Mouse (Mus musculus) left cerebral cortex, adult 8-10 months (tissue): ENCODE results near the gene Dgkb. TPM values are rescaled to one million over a fixed set of nuclear protein-coding genes. Genes with fewer than 3 reads are reported as not detected.

Source experiments
- DNase-seq, 2 experiments: peaks; one replicate each; pipeline ENCODE4 v3.0.0; 2022; ENCODE audit warnings: low spot score in 2 of 2
- total RNA-seq, 4 experiments: library from RNA; stranded (reverse); gene quantifications; 2 replicates each; pipeline ENCODE4 v1.2.4; 2022

The Dgkb gene
- total RNA-seq, 4 experiments from 2014 or later = 141 to 188 (median 162) TPM

DNA sequence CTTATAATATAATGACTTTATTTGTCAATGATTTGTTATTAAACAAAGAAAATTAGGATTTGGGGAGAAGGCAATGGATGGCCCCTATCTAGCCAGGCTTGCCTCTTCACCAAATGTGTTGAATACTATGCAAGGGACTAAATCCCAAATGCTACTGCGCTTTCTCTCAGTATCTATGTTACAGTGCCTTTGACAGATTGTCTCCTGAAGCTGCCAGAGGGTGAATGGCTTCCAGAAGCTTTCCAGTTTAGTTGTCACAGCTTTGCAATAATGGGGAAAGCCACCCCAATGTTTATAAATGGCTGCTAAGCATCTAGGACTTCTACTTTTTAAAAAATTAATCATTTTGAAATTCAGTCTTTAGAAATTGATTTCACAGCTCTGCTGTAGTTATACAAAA is 175.7 kb downstream of the Dgkb start:
- no peak for DNase-seq

DNA sequence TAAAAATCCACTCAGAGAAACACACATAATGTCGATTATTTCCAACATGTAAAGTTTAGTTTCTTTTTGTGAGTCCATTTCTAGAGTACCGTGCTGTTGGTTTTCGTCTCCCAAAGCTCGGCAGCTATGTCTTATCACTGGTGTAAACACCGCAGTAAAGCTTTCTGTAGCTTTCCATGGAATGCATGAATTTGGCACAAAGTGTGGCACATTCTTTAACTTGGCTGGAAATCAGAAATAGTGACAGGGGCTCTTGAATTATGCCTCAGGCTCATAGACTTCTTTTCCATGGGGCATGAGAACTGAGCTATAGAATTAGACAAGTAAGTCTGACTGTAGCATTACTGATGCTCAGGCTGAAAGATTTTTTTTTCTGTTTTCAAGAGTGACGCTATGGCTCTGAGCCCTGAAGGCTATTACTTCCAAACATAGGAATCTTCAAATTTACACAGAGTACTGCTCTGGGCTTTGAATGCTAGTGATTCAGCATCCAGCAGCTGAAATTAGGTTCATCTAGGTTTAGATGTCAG is 179.0 kb downstream of the Dgkb start:
- no peak for DNase-seq

DNA sequence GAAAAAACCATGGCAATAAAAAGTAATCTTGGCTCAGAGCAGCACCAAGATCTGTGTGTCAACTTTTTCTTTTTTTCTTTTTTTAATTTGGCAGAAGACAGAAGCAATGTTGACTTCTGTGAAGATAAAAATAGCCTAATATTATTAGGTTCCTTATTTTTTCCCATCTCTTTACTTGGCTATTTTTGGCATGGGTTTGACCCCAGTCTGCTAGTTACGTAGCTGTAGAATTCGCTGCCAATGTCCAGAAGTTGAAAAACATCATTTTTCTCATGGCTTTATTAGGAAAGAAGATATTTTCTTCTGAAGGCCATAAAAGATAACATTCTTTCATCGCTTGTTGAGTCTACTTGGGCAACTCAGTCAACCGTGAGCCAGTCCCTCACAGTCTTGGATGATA is 200.1 kb downstream of the Dgkb start:
- DNase-seq = no peak

DNA sequence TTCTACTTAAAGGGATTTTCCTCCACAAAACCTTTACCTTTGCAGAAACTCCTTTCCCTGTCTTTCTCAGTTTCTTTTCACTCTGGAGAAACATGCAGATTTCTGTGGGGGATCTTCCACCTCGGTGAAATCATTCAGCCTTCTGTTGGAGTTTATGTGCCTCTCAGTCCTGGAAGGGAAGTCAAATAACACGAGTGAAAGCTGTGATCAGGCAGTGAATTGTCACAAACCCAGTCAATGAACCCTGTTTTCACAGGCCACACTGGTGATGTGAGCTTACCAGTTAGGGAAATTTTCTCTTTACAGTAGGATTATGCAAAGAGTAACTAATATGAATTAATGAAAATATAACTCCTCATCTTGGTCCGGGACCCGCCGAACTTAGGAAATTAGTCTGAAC is 229.7 kb downstream of the Dgkb start:
- DNase-seq = no peak

DNA sequence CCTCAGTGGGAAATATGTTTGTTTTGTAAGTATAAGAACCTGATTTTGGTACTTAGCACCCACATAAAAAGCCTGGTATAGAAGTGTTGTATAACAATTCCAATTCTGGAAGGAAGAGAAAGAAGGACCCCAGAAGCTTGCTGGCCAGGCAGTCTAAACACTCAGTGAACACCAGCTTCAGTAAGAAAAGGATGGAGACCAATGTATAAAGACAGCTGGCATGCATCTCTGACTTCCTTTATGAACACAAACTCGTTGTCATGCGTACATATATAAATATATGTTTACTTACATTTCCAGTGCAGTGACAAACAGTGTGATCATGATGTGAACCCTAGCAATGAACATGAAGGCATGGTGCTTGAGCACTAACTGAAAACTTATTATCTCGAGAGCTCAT is 270.7 kb downstream of the Dgkb start:
- DNase-seq = no peak

DNA sequence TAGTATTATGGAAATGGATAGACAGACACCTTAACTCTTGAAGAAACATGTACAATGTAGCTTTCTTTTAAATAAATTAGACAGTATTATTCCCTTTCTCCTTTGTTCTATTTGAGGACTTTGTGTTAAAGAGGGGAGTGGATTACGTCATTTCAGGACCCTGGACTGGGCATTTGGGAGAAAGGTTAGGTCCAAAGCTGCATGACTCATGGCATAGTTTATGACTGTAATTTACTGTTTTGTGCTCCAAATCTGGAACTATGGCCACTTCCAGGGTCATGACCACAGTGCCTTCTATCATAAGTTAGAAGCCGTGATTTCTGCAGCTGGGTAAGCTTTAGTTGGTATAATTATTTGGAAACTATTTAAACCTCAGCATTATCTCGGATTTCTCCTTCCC is 294.4 kb downstream of the Dgkb start:
- DNase-seq = no peak

DNA sequence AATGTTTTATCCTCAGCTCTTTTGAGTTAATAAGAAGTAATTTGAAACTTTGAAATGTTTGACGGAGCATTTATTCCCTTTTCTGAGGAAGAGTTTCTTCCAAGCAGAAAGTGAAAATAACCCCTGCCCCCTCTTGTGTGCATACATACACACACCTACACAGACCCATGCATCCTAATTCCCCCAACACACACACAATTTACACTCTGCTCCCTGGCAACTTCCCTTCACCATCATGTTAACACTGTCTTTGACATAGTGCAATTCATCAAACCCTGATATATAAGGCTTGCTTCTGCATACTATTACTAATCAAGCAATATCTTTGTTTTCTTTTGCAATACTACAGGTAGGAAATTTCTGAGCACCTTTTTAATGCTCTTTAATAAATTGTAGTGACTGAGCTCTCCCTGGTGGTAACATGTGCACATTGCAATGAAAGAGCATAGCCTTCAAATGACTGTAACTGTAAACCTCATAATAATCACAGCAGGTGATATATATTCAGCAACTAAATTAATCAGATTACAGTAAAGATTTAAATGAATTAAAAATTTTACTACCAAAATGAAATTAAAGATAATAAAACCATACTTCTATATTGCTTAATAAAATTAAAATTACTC is 297.6 kb downstream of the Dgkb start:
- no peak for DNase-seq

DNA sequence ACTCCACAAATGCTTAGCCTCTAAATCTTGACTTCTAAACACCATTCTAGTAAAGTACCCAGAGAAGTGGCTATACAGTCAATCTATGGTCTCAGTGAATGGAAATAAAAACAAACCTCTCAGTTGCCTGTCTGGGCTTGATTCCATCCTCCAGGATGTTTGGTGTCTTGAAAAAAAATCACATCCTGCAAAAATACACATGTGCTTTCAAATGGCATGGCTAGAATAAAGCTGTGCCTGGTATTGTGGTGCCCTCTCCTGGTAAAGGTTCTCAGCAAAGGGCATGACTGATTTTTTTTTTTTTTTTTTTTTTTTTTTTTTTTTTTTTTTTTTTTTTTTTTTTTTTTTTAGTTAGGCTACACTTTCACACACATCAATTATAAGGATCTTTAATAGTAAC is 306.0 kb downstream of the Dgkb start:
- DNase-seq = no peak

DNA sequence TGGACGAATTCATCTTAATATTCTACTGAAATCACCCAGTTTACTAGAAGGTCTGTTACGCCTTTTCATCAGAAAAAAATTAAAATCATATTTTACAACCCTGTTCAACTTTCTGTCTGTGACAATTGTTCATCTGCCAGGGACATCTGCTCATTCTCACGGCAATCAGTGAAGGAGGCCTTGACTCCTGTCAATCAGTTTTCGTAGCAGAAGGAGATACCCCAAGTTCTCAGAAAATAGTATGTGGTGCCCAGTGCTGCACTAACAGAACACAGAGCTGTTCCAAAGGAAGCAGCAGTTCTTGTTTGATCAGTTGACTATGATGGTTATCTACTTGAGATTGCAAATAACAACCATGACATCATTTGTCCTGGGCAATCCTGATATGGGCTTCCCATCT is 307.8 kb downstream of the Dgkb start:
- DNase-seq = no peak

DNA sequence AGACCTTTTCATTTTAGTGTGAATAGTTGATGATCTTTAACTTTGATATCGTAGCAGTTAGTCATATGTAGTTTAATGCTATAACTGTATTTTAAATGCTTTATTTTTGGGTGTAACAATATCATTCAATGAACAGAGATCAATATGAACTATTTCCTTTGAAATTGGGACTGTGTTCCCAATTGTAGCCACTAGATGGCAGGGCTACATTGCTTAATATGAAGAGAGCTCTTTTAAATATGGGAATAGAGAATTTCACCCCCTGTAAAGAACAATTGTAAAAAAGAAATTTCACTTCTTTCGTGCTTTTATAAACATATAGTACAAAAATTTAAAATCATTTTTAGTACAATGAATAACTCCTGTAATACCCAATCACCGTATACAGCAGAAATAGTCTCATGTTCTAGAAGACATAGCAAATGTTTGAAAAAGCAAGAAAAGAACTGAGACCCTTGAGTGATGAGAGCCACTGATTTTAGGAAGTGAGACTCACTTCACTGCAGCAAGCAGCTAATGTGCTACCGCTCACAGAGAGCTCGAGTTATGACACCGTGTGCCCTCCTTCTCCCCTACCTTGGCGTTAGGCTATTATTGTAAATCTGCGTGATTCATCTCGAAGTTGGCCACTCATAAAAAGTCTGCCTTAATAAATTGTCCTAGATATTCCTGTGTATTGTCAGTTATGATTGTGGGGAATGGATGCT is 312.8 kb downstream of the Dgkb start:
- no peak for DNase-seq

DNA sequence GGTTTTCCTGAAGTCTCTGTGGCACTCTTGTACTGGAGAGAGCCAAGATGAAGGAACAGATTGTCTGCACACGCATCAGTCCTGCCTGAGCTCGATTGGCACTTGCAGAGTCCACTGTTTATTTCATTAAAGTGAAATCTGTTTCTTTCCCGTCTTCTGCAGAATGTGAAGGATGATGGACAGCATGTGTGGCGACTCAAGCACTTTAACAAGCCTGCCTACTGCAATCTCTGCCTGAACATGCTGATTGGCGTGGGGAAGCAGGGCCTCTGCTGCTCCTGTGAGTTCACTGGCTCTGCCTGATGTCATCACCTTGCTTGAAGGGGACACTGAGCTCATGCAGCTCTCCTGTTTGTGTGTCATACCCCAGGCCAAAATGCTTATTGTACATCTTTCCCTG is 318.9 kb downstream of the Dgkb start:
- DNase-seq = no peak

DNA sequence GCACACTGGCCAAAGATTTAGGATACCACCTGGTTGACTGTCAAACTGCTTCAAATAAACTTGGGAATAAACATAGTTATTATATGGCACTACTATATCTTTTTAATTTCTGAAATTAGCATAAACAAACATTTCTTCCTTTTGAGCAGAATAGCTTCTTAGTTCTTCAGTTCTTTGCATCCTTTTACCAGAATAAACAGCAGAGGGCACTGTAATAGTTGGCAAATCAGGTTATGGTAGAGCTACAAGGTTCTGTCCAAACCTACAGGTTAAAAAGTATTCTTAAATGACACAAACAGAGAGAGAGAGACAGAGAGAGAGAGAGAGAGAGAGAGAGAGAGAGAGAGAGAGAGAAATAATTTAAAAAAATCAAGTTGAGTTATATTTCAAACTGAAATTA is 322.5 kb downstream of the Dgkb start:
- DNase-seq = no peak

DNA sequence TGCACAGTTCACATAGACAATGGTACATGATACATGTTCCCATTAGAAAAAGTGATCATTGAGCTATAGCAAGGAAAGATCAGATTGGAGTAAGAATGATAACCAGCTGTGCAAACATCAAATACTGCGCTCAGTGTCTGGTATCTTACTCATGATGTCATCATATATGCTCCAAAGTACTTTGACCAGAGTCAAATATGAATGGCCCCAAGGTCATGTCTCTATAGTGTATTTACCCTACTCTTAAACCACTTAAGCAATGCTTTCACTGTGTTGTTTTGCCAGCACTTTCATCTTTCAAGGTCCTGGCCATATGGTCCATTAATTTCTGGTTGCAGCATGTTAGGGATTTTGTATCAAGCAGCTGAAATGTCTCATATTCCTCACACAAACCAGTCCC is 415.1 kb downstream of the Dgkb start:
- DNase-seq = no peak

DNA sequence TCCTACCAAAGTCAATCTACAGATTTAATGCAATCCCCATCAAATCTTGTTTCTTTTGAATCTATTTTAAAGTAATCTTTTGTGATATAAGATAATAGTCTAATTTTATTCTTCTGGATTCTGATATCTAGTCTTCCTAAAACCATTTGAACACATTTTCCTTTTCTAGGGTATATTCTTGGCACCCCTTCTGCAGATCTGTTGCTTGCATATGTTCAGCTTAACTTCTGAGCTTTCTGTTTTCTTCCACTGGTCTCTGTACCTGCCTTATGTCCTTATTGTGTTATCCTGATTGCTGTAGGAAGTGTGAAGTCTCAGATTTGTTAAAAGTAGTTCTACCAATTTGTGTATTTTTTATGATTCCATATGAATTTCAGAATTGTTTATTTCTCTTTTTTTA is 451.3 kb downstream of the Dgkb start:
- DNase-seq = no peak

DNA sequence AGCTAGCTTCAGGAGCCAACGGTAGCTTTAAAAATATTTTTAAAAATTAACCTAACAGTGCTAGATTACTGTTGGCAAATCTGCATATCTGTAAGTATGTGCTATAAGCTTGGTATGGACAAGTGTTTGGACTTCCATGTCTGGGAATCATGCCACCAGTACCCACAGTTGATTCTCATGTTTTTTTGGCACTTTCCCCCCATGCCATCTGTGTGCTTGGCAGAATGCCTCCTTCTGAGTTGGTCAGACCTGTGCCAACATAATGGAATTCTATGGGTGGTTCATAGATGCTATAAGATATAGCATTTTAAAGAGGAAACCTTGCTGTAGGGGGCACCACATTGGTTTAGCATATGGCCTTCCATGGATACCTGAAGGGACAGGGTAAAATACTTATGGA is 484.0 kb downstream of the Dgkb start:
- peak; percentile 11 to 40 for DNase-seq

DNA sequence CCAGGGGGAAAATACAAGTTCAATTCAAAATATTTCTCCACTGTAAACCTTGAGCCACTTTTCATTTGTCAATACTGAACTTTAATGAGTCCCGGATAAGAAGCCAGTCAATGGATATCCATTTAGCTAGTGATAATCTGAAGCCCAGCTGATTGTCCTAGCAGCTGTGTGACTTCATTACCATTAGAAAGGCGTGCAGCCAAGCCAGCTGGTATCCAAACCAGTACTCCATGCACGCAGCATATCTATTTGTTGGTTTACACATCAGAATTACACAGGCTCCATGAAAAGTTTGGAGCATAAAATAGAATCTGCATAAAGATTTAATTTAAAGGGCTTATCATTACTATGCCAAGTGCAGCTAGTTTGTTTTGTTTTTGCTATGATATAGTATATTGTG is 486.3 kb downstream of the Dgkb start:
- no peak for DNase-seq

DNA sequence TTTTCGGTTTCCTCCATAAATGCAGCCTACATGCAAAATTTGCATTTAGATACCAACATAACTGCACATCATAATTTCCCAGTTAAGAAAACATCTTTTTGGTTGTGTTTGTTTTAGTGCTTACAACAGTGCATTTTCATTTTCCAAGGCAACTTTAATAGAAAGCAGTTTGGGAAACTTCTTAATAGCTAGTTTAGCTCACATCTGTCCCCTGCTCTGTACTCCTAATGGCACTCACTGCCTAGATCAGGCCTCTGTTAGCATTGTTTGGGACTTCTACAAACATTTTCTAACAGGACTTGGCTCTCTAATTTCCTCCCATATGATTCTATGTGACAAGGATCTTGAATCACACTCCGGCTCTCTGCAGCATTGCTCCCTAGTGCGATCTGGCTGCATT is 486.7 kb downstream of the Dgkb start:
- no peak for DNase-seq

DNA sequence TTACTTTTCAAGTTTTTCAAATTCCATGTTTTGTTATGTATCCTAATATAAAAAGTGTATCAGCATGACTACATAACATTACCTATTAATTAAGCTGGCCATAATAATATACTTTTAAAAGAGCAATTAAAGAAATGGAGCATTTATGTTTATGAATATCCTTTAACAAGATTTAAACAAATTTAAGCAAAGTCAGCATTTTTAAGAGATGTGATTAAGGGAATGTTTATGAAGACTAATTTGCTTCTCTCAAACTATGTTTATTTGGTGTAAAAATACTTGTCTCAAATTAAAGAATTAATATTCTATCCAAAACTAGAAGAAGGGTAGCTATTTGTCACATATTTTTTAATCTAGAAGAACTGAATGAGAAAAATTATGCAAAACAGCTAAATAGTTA is 492.4 kb downstream of the Dgkb start:
- no peak for DNase-seq

DNA sequence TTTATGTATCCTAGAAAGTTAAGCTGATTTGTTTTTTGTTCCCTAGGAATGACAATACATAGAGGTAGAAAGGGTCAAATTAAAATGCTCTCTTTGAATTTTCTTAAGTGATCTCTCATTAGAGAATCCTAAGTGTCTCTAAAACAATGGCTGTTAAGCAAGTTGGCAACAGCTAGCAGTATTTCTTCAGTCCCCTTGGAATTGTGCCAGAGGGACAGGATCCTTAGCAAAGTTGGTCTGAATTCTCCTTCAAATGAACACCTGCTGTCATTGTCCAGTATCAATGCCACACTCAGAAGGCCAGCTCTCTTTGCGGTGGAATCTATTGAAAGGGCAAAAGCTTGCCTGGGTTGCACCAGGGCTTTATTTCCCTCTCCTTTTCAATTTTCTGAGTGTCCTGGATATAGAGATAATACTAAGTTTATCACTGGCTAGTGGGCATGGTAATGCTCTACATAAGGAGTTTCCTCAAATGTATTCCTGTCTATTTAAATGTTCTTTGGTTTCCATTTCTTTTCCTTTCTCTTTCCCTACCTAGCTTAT is 510.3 kb downstream of the Dgkb start:
- no peak for DNase-seq

DNA sequence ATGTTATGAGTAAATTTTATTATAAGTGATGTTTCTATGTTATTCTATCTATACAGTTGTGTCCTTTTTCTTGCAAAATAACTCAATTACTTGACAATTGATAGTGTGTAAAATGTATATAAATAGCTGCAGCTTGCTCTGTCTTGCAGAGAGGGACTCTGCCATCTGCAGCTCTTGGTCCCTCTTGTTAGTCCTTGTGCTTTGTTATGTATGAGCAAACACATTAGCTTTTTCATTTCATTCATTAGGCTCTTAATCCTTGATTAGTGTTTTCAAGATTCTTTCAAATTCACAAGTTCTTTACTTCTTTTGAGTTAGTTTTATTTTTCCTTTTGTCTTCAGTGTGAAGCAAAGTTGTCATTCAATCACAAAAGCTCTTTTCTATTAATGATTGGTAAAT is 511.3 kb downstream of the Dgkb start:
- DNase-seq = no peak

DNA sequence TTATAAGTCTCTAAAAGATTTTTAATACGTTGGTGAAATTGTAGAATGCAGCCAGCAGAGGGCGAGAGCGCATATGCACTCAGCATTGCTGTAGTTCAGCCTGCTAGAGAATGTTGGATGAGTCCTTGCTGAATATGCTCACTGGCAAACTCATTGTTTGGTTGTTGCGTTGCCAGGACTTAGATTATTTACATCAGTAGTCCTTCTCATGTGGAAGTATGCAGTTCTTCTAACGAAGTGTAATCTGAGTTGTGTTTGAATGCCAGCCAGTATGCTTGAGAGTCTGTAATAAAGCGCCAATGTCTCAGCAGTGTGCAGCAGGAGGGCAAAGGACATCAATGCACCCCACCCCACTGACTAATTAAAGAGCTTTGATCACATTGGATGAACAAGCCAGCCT is 525.1 kb downstream of the Dgkb start:
- peak; percentile 15 to 27 for DNase-seq

DNA sequence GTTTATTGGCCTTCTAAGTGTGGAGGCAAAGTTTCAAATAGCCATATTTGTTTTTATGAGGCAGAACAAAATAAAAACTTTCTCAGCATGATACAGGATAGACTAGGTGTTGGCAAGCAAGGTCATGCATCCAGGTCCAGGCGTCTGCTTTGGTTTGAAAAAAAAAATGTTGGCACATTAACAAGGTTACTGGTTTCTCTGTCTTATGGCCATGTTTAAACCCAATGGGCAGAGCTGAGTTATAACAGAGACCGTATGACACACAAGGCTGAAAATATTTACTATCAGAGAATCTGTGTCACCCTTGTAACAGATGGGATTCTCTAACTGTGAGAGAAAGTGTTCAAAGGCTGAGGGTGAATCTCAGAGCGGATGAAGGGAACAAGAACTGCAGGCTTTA is 535.0 kb downstream of the Dgkb start:
- DNase-seq = no peak

DNA sequence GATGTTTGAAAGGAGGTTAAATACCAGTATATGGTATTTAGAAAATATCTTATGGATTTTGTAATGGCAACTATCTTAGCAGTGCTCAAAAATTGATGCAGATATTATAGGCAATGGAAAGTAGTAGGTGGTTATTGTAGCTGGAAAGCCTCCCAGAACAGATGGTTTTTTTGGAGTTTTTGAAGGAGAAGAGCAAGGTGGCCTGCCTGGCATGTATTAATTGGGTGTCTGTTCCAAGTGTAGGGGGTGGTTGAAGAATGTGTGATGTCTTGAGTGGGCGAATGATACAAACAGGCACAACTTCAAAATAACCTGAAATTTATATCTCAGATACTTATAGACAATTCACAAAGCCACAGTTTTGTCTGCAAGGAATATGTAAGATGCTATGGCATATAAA is 538.9 kb downstream of the Dgkb start:
- DNase-seq = peak in 1 of 2 experiments; percentile 66
